Mouse (Mus musculus): ENCODE measurements around the gene Glod4.

- TF ChIP-seq CTCF (IDR thresholded peaks at IDR 0.05; ENCODE audit: extremely low read depth, insufficient read depth, insufficient read length, insufficient replicate concordance), result no peak
- TF ChIP-seq POLR2A (IDR thresholded peaks at IDR 0.05; ENCODE audit: low read depth, low read length), result no peak
Observed at GRCm38 (mm10) chr11:76154200-76154599, 89.3 kb downstream of the Glod4 start.

Data from spleen, adult 2 months (tissue).